Mouse (Mus musculus) kidney, adult 10 weeks (tissue): ENCODE measurements around the gene Slc17a8. TPM values are rescaled to one million over a fixed set of nuclear protein-coding genes. Genes with fewer than 3 reads are reported as not detected.

ENCODE experiments used
- polyA plus RNA-seq: library from polyadenylated mRNA; stranded (reverse); fragments of 350-450 nt; fragmentation: Illumina TruSeq; extraction: RNeasy Lipid Tissue Mini Kit (QIAGEN cat#74804); gene quantifications from one replicate; pipeline ENCODE4 v1.2.3, GENCODE M21; 2014; ENCODE audit warnings: low read depth, low replicate concordance

Gene Slc17a8
- 0.08 TPM for polyA plus RNA-seq

DNA sequence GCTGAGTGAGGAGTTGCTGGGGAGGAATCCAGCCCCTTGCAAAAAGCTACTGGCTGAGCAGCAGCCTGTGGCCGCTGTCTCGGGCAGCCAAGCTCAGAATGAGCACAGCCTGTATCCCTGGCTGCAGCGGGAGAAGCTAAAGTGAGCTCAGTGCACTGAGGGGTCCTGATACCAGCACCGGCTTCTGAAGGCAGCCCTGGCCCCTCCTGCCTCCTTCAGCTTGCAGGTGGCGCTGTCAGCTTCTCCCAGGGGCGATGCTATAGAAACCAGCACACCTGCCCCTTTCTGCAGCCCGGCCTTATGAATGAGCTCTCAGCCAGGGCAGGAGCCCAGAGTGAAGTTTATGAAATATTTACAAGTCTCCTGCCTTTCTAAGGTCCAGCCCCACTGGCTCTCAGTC lies at the start of gene Slc17a8:
Slc17a8 (minus strand) TSS at position 125 of the 400 bp plus-strand sequence.

DNA sequence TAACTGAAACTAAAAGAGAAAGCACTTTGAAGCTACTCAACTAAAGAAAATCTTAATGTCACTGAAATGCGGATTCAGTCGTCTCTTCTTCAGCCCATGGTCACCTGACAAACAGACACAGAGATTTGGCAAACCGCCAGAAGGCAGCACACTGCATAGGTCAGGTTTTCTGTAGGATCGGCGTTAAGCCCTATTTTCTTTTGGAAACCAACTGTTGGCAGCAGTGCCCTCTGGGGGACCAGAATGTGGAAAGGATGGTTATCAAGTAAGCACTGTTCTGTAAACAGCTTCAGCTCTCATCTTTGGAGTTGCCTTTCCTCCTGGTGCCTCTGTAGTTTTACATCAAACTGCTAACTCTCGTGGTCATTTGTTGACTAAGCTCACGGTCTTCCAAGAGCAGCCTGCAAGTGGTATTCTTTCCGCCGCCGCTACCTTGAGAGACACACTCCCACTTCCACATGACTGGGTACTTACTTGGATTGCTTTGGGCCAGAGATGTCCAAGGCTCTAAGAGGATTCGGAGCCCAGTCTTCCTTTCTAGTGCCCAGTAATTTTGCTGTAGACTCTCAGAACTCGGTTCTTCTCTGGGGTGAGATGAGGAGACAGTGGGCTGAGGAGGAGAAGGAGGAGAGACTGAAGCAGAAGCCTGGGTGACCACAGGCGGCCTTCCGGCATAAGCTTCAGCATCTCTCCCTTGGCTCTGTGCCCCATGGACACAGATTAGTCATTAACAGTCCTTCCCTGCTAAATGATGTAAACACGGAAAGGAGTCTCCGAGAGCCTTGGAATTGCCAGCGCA lies 87.9 kb downstream of the Slc17a8 start, which contains the start of gene Nr1h4:
Nr1h4 (minus strand) TSS at position 657 of the 799 bp plus-strand sequence.

Other genes starting within 250 kb of the Slc17a8 start
- gene Gas2l3, start 177.3 kb downstream of the Slc17a8 start, polyA plus RNA-seq, result 0.36 TPM
- 56.7 TPM for gene Nr1h4, start 87.7 kb downstream of the Slc17a8 start, polyA plus RNA-seq
- 93.3 TPM for gene Scyl2, start 65.0 kb upstream of the Slc17a8 start, polyA plus RNA-seq
- gene Actr6, start 111.0 kb upstream of the Slc17a8 start, polyA plus RNA-seq, result 36.8 TPM
- gene Uhrf1bp1l, start 123.7 kb upstream of the Slc17a8 start, polyA plus RNA-seq, result 78.1 TPM